Mouse (Mus musculus) CD4-positive, CD25-positive, alpha-beta regulatory T cell (primary cell): Measurements from ENCODE around the gene Gm4201. TPM values are rescaled to one million over a fixed set of nuclear protein-coding genes. Genes with fewer than 3 reads are reported as not detected.

Experiments
- polyA plus RNA-seq: library from polyadenylated mRNA; unstranded; fragments of 100-300 nt; shearing (Covaris generic); gene quantifications from one replicate; pipeline ENCODE4 v1.2.1, GENCODE M21; 2017

The Gm4201 gene
- polyA plus RNA-seq = not detected

GRCm38 (mm10) chr7:22565243-22565642, at the start of gene Gm4201:
Gene Gm4201, minus strand, starts transcription at chr7:22565343.

GRCm38 (mm10) chr7:22588027-22588426, 22.9 kb upstream of the Gm4201 start, which contains the start of gene Gm4565:
Gene Gm4565, minus strand, starts transcription at chr7:22588127.

GRCm38 (mm10) chr7:22534787-22535186, 30.4 kb downstream of the Gm4201 start, which contains the start of gene Gm8677:
Gene Gm8677, minus strand, starts transcription at chr7:22534887.

GRCm38 (mm10) chr7:22522667-22523066, 42.5 kb downstream of the Gm4201 start, which contains the start of gene Vmn1r152:
Gene Vmn1r152, plus strand, starts transcription at chr7:22522967.

Other genes starting within 250 kb of the Gm4201 start
- gene Gm4187, start 235.6 kb downstream of the Gm4201 start, polyA plus RNA-seq = not detected
- not detected for gene Gm8660, start 194.3 kb downstream of the Gm4201 start, polyA plus RNA-seq
- not detected for gene Vmn1r148, start 151.8 kb downstream of the Gm4201 start, polyA plus RNA-seq
- not detected for gene Vmn1r149, start 127.1 kb downstream of the Gm4201 start, polyA plus RNA-seq
- gene Gm10665, start 101.3 kb downstream of the Gm4201 start, polyA plus RNA-seq = 0.19 TPM
- not detected for gene Vmn1r151, start 65.7 kb downstream of the Gm4201 start, polyA plus RNA-seq
- gene Vmn1r152, start 42.4 kb downstream of the Gm4201 start, polyA plus RNA-seq = 0.26 TPM
- not detected for gene Gm8677, start 30.5 kb downstream of the Gm4201 start, polyA plus RNA-seq
- not detected for gene Gm4565, start 22.8 kb upstream of the Gm4201 start, polyA plus RNA-seq
- not detected for gene Vmn1r155, start 92.7 kb upstream of the Gm4201 start, polyA plus RNA-seq
- not detected for gene Gm8693, start 127.0 kb upstream of the Gm4201 start, polyA plus RNA-seq
- not detected for gene Gm4567, start 154.4 kb upstream of the Gm4201 start, polyA plus RNA-seq
- gene Vmn1r157, start 196.4 kb upstream of the Gm4201 start, polyA plus RNA-seq = not detected
- gene Vmn1r158, start 225.4 kb upstream of the Gm4201 start, polyA plus RNA-seq = not detected